Mouse (Mus musculus): Measurements from ENCODE around the gene Mfsd4b3. TPM values are rescaled to one million over a fixed set of nuclear protein-coding genes. Genes with fewer than 3 reads are reported as not detected.

Gene Mfsd4b3
- polyA plus RNA-seq, 1 experiment from 2014 or later = 0.79 TPM

DNA sequence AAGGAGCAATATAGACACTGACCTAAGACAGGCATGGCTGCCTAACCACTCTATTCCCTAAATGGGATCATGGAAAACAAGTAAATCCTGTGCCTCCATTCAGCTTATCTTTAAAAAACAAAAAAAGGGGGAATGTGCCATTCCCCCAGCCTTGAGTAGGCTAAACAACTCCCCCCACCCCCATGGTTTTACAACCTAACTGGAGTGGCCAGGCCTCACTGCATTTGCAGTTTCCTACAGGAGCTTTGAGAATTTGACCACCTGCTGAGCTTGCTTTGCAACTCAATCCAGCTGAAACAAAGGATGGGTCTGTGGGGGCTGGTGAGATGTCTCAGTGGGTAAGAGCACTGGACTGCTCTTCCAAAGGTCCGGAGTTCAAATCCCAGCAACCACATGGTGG is 18.3 kb upstream of the Mfsd4b3 start:
- 93% methylated on average over 1 of the region's 1 CpGs for WGBS
- no peak for ATAC-seq (ENCODE audit: low FRiP score, low TSS enrichment)
- H3K4me2 ChIP-seq (replicated peaks; ENCODE audit: low read depth, low read length) = no peak overlapping the region
- H3K27ac ChIP-seq (ENCODE audit: low read depth, low read length) = no peak overlapping the region
- no peak overlapping the region for H3K4me3 ChIP-seq (ENCODE audit: low read length)
- peaks cover 10% of the 10 kb centered on the region; the same call in 1 of the 2 replicates for H3K9me3 ChIP-seq (ENCODE audit: control insufficient read depth, low read length)
- no peak overlapping the region for H3K9ac ChIP-seq (ENCODE audit: low read depth, low read length)
- H3K4me1 ChIP-seq (ENCODE audit: control insufficient read depth, insufficient read depth, low read length) = no peaks in the 10 kb centered on the region
- no peaks in the 10 kb centered on the region for H3K27me3 ChIP-seq (ENCODE audit: control insufficient read depth, insufficient read depth, low read length)
- H3K36me3 ChIP-seq (ENCODE audit: control insufficient read depth, insufficient read depth, low read length) = no peaks in the 10 kb centered on the region

DNA sequence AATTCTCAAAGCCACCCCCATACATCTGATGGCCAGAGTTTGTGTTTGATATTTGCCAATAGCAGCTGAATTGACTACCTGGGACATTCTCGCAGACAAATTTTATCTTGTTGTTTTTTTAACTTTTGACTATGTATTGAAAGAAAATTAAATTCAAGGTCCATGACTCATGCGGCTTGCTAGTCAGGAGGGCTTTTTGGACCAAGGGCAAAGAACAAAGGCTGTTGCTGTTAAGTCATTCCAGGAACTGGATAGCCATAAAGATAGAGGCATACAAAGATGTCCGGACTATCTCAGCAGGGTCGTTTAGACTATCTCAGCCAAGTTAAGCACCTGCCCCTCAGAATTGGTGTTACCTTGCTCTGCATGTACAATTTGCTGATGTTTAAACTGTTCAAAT is 17.4 kb upstream of the Mfsd4b3 start:
- Histone ChIP-seq H3K9me3 (ENCODE audit: control insufficient read depth, low read length) (peaks cover 10% of the 10 kb centered on the region; the same call in 1 of the 2 replicates), H3K4me1 (ENCODE audit: control insufficient read depth, insufficient read depth, low read length) (no peaks in the 10 kb centered on the region), H3K9ac (ENCODE audit: low read depth, low read length) (no peak overlapping the region), H3K27me3 (ENCODE audit: control insufficient read depth, insufficient read depth, low read length) (no peaks in the 10 kb centered on the region), H3K27ac (ENCODE audit: low read depth, low read length) (no peak overlapping the region), H3K36me3 (ENCODE audit: control insufficient read depth, insufficient read depth, low read length) (no peaks in the 10 kb centered on the region), H3K4me2 (replicated peaks; ENCODE audit: low read depth, low read length) (no peak overlapping the region), H3K4me3 (ENCODE audit: low read length) (no peak overlapping the region)
- WGBS = 97% methylated on average over 4 of the region's 4 CpGs
- ATAC-seq (ENCODE audit: low FRiP score, low TSS enrichment) = no peak

DNA sequence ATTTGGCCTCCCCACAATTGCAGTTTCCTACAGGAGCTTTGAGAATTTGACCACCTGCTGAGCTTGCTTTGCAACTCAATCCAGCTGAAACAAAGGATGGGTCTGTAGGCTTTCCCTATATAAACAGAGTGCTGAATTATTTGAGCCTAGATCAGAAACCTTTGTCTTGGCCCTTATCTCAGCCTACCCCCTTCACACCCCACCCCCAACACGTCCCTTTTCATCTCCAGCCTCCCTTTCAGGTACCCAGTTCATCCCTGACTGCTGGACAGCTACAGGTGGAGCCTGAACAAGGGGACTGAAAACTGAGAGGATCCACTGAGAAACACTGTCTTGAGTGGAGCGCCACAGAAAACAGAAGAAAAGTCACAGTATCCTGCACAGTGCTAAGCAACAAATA is 15.8 kb upstream of the Mfsd4b3 start:
- Histone ChIP-seq H3K27me3 (ENCODE audit: control insufficient read depth, insufficient read depth, low read length) (no peaks in the 10 kb centered on the region), H3K4me3 (ENCODE audit: low read length) (no peak overlapping the region), H3K4me1 (ENCODE audit: control insufficient read depth, insufficient read depth, low read length) (no peaks in the 10 kb centered on the region), H3K27ac (ENCODE audit: low read depth, low read length) (no peak overlapping the region), H3K4me2 (replicated peaks; ENCODE audit: low read depth, low read length) (no peak overlapping the region), H3K36me3 (ENCODE audit: control insufficient read depth, insufficient read depth, low read length) (no peaks in the 10 kb centered on the region), H3K9me3 (ENCODE audit: control insufficient read depth, low read length) (peaks cover 10% of the 10 kb centered on the region; the same call in 1 of the 2 replicates), H3K9ac (ENCODE audit: low read depth, low read length) (no peak overlapping the region)
- ATAC-seq (ENCODE audit: low FRiP score, low TSS enrichment) = no peak
- 44% methylated on average over 2 of the region's 2 CpGs for WGBS

DNA sequence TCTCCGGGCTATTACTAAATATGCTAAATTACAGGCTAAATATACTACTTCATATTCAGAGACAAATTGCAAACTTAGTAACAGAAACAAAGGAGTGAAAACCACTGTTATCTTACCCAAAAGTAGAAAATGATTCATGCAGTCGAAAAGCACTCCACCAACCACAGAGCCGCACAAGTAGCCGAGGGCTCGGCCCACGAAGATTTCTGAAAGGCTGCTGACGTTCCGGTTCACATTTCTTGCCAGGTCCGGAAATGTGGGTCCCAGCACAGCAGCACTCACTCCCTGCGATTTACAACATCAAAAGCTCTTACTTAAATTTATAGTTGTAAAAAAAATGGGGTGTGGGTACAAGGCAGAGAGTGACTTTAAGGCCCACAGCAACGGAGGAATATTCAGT is 15.0 kb upstream of the Mfsd4b3 start:
- H3K9ac ChIP-seq (ENCODE audit: low read depth, low read length) = no peak overlapping the region
- no peaks in the 10 kb centered on the region for H3K27me3 ChIP-seq (ENCODE audit: control insufficient read depth, insufficient read depth, low read length)
- no peak for ATAC-seq (ENCODE audit: low FRiP score, low TSS enrichment)
- peaks cover 10% of the 10 kb centered on the region; the same call in 1 of the 2 replicates for H3K9me3 ChIP-seq (ENCODE audit: control insufficient read depth, low read length)
- no peaks in the 10 kb centered on the region for H3K36me3 ChIP-seq (ENCODE audit: control insufficient read depth, insufficient read depth, low read length)
- no peak overlapping the region for H3K4me2 ChIP-seq (replicated peaks; ENCODE audit: low read depth, low read length)
- no peaks in the 10 kb centered on the region for H3K4me1 ChIP-seq (ENCODE audit: control insufficient read depth, insufficient read depth, low read length)
- 46% methylated on average over 11 of the region's 11 CpGs for WGBS
- no peak overlapping the region for H3K27ac ChIP-seq (ENCODE audit: low read depth, low read length)
- no peak overlapping the region for H3K4me3 ChIP-seq (ENCODE audit: low read length)

DNA sequence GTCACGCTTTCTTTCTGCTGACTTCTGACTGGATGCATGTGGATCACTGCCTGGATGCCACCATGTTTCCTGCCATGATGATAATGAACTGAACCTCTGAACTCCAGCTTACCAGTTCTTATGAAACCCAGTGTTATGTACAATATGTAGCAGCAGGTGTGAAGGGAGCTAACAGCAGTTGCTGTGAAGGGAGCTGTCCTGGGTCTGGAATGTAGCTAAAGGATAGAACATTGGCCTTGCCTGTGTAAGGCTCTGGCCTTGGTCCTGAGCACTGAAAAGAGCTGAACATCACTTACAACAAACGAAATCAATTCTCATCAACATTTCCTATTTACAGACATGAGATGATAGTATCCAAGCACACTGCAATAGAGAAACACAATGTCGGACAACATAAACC is 7.6 kb upstream of the Mfsd4b3 start:
- 90% methylated on average over 3 of the region's 3 CpGs for WGBS
- Histone ChIP-seq H3K27me3 (ENCODE audit: control insufficient read depth, insufficient read depth, low read length) (no peaks in the 10 kb centered on the region), H3K4me2 (replicated peaks; ENCODE audit: low read depth, low read length) (no peak overlapping the region), H3K9me3 (ENCODE audit: control insufficient read depth, low read length) (no peaks in the 10 kb centered on the region), H3K4me3 (ENCODE audit: low read length) (no peak overlapping the region), H3K4me1 (ENCODE audit: control insufficient read depth, insufficient read depth, low read length) (no peaks in the 10 kb centered on the region), H3K27ac (ENCODE audit: low read depth, low read length) (no peak overlapping the region), H3K36me3 (ENCODE audit: control insufficient read depth, insufficient read depth, low read length) (no peaks in the 10 kb centered on the region), H3K9ac (ENCODE audit: low read depth, low read length) (no peak overlapping the region)
- ATAC-seq (ENCODE audit: low FRiP score, low TSS enrichment) = no peak

DNA sequence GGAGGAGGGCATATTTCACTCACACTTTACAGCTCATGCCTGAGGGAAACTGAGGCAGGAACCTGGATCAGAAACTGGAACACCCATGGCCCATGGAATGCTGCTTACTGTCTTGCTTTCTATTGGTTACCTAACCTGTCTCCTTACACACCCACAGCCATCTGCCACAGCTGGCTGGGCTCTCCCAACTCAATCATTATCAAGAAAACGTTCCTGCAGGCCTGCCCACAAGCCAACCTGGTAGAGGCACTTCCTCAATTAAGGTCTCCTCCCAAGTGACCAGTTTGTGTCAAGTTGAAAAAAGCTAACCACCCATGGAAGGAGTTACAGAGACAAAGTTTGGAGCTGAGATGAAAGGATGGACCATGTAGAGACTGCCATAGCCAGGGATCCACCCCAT is 2.0 kb upstream of the Mfsd4b3 start:
- no peak overlapping the region for H3K9ac ChIP-seq (ENCODE audit: low read depth, low read length)
- H3K27me3 ChIP-seq (ENCODE audit: control insufficient read depth, insufficient read depth, low read length) = no peaks in the 10 kb centered on the region
- no peaks in the 10 kb centered on the region for H3K36me3 ChIP-seq (ENCODE audit: control insufficient read depth, insufficient read depth, low read length)
- H3K9me3 ChIP-seq (ENCODE audit: control insufficient read depth, low read length) = no peaks in the 10 kb centered on the region
- no peak overlapping the region for H3K4me3 ChIP-seq (ENCODE audit: low read length)
- H3K4me1 ChIP-seq (ENCODE audit: control insufficient read depth, insufficient read depth, low read length) = no peaks in the 10 kb centered on the region
- 34% methylated on average over 1 of the region's 1 CpGs for WGBS
- H3K27ac ChIP-seq (ENCODE audit: low read depth, low read length) = no peak overlapping the region
- ATAC-seq (ENCODE audit: low FRiP score, low TSS enrichment) = no peak
- no peak overlapping the region for H3K4me2 ChIP-seq (replicated peaks; ENCODE audit: low read depth, low read length)

DNA sequence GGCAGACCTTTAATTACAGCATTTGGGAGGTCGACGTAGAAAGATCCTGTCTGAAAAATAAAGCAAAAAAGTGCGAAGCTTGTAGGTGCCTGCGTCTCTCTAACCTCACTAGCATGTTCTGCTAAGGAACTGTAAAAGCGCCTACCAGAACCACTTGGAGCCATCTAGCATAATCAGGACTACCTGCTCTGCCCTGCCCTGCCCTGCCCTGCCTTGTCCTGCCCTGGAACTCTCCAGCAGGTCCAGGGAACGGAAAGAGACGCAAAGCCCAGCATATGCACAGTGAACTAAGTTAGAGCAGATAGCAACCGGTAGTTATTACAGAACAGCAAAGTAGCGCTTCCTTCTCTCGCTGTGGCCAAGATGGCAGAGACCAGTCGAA is 479 bp upstream of the Mfsd4b3 start:
- Histone ChIP-seq H3K36me3 (ENCODE audit: control insufficient read depth, insufficient read depth, low read length) (no peaks in the 10 kb centered on the region), H3K4me2 (replicated peaks; ENCODE audit: low read depth, low read length) (peak overlapping the region; percentile 96), H3K4me1 (ENCODE audit: control insufficient read depth, insufficient read depth, low read length) (no peaks in the 10 kb centered on the region), H3K27ac (ENCODE audit: low read depth, low read length) (no peak overlapping the region), H3K9me3 (ENCODE audit: control insufficient read depth, low read length) (no peaks in the 10 kb centered on the region), H3K27me3 (ENCODE audit: control insufficient read depth, insufficient read depth, low read length) (no peaks in the 10 kb centered on the region), H3K9ac (ENCODE audit: low read depth, low read length) (no peak overlapping the region), H3K4me3 (ENCODE audit: low read length) (peak overlapping the region; percentile 58)
- ATAC-seq (ENCODE audit: low FRiP score, low TSS enrichment) = peak; percentile 52
- 51% methylated on average over 11 of the region's 11 CpGs for WGBS

DNA sequence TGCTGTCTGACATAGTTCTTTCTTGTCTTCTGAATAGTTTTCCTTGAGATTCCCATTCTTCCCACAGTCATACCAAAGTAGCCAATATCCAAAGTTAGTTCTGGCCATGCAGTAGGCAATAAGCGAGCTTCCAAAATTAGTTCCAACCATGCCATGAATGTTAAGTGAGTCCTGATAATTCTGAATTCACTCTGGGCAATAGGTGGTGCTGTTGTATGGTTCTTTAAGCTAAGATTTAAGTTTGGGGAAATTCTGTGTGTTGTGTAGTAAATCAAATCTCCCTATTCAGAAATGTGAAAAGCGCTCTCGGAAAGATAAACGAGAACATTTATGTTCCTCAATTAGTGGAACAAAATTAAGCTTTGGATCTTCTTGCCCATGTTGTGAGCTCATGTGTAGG is 1.7 kb downstream of the Mfsd4b3 start:
- WGBS = 54% methylated on average over 4 of the region's 4 CpGs
- Histone ChIP-seq H3K9me3 (ENCODE audit: control insufficient read depth, low read length) (no peaks in the 10 kb centered on the region), H3K9ac (ENCODE audit: low read depth, low read length) (no peak overlapping the region), H3K4me2 (replicated peaks; ENCODE audit: low read depth, low read length) (no peak overlapping the region), H3K36me3 (ENCODE audit: control insufficient read depth, insufficient read depth, low read length) (no peaks in the 10 kb centered on the region), H3K4me3 (ENCODE audit: low read length) (no peak overlapping the region), H3K27ac (ENCODE audit: low read depth, low read length) (no peak overlapping the region), H3K27me3 (ENCODE audit: control insufficient read depth, insufficient read depth, low read length) (no peaks in the 10 kb centered on the region), H3K4me1 (ENCODE audit: control insufficient read depth, insufficient read depth, low read length) (no peaks in the 10 kb centered on the region)
- no peak for ATAC-seq (ENCODE audit: low FRiP score, low TSS enrichment)

DNA sequence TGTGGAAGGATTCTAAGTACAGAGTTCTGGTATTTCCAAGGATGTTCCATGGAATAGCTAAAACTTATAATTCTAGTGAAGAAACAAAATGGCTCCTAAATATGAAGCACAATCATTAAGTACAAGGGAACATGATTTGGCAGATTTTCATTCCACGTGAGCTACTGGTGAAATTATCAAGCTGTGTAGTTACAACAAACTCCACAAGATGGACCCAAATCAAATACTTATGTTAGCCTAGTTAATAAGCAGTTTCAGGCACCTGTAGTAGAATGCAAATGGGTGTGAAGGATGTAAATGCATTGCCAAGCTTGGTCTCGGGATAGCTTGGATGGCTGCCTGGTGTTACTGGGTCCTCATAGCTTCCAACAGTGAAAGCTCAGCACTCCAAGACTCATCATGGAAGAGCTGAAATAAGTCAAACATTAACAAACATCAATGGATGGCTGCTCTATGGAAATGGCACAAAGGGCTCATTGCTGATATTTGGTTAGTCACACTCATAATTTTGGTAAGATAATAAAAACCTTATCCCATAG is 3.5 kb downstream of the Mfsd4b3 start:
- no peaks in the 10 kb centered on the region for H3K36me3 ChIP-seq (ENCODE audit: control insufficient read depth, insufficient read depth, low read length)
- H3K4me1 ChIP-seq (ENCODE audit: control insufficient read depth, insufficient read depth, low read length) = no peaks in the 10 kb centered on the region
- H3K4me2 ChIP-seq (replicated peaks; ENCODE audit: low read depth, low read length) = no peak overlapping the region
- 80% methylated on average over 2 of the region's 2 CpGs for WGBS
- no peak overlapping the region for H3K9ac ChIP-seq (ENCODE audit: low read depth, low read length)
- no peak overlapping the region for H3K4me3 ChIP-seq (ENCODE audit: low read length)
- H3K9me3 ChIP-seq (ENCODE audit: control insufficient read depth, low read length) = no peaks in the 10 kb centered on the region
- no peak overlapping the region for H3K27ac ChIP-seq (ENCODE audit: low read depth, low read length)
- no peak for ATAC-seq (ENCODE audit: low FRiP score, low TSS enrichment)
- no peaks in the 10 kb centered on the region for H3K27me3 ChIP-seq (ENCODE audit: control insufficient read depth, insufficient read depth, low read length)
